Mouse (Mus musculus) liver, adult 2 months (tissue): ENCODE measurements around the gene Atl3. TPM values are rescaled to one million over a fixed set of nuclear protein-coding genes. Genes with fewer than 3 reads are reported as not detected.

Experiments
- DNase-seq: peaks from one replicate; pipeline ENCODE4 v3.0.0-alpha.2; 2011; ENCODE audit warnings: low read depth, low spot score; ENCODE audit errors: extremely low read depth
- H3K27ac ChIP-seq: fragments of 200-500 bp; replicated peaks from 2 replicates; pipeline ENCODE4 v1.5.1; 2012; ENCODE audit warnings: low read depth, mild to moderate bottlenecking, control low read depth, inconsistent platforms, low read length; ENCODE audit not compliant: insufficient read depth
- H3K27me3 ChIP-seq: fragments of 200-500 bp; 2 replicates; pipeline ENCODE4 v1.6.1; 2012; ENCODE audit warnings: mild to moderate bottlenecking, moderate library complexity, low read length, inconsistent platforms; ENCODE audit not compliant: control insufficient read depth, insufficient read depth
- H3K36me3 ChIP-seq: fragments of 200-500 bp; 2 replicates; pipeline ENCODE4 v1.6.1; 2012; ENCODE audit warnings: low read length, inconsistent platforms; ENCODE audit not compliant: control insufficient read depth, insufficient read depth
- H3K4me1 ChIP-seq: fragments of 200-500 bp; 2 replicates; pipeline ENCODE4 v1.6.1; 2011; ENCODE audit warnings: low read length; ENCODE audit not compliant: control insufficient read depth, insufficient read depth
- H3K4me3 ChIP-seq: fragments of 200-500 bp; 2 replicates; pipeline ENCODE4 v1.5.1; 2011; ENCODE audit warnings: low read depth, mild to moderate bottlenecking, control low read depth, low read length, moderate library complexity; ENCODE audit not compliant: insufficient read depth
- H3K79me2 ChIP-seq: fragments of 200-500 bp; 2 replicates; pipeline ENCODE4 v1.6.1; 2012; ENCODE audit warnings: inconsistent platforms, mild to moderate bottlenecking, low read length, moderate library complexity; ENCODE audit not compliant: control insufficient read depth, insufficient read depth
- H3K9ac ChIP-seq: fragments of 200-500 bp; 2 replicates; pipeline ENCODE4 v1.6.1; 2012; ENCODE audit warnings: low read depth, mild to moderate bottlenecking, control low read depth, inconsistent platforms, low read length
- CTCF ChIP-seq: fragments of 200-500 bp; IDR thresholded peaks from 2 replicates; pipeline ENCODE4 v1.5.1; 2011; ENCODE audit warnings: low read depth, low read length, control low read depth
- POLR2A ChIP-seq: fragments of 200-500 bp; IDR thresholded peaks from 2 replicates; pipeline ENCODE4 v1.6.1; 2011; ENCODE audit warnings: low read length, control low read depth; ENCODE audit not compliant: insufficient read depth; ENCODE audit errors: extremely low read depth
- WGBS: fragments of 180-500 bp; shearing (Covaris S2); methylation state at CpG from one replicate; pipeline ENCODE4 v1.1.7; 2018; 5-methylcytosine and 5-hydroxymethylcytosine counted together
- polyA plus RNA-seq: library from polyadenylated mRNA; depleted of rRNA; stranded (reverse); fragments of >200 nt; gene quantifications from 2 replicates; pipeline ENCODE4 v1.2.3, GENCODE M21; 2012
- total RNA-seq: library from RNA; depleted of rRNA; stranded (reverse); fragments of >200 nt; gene quantifications from 2 replicates; pipeline ENCODE4 v1.2.3, GENCODE M21; 2014

Atl3 gene
- total and polyA plus RNA-seq, 2 experiments: 19.4 to 69.9 TPM

- Histone ChIP-seq H3K4me1 (peaks cover 19% of the 10 kb centered on the region), H3K27me3 (no peaks in the 10 kb centered on the region), H3K79me2 (peaks cover 30% of the 10 kb centered on the region; the same call in 1 of the 2 replicates), H3K27ac (no peak overlapping the region), H3K4me3 (no peak overlapping the region), H3K36me3 (no peaks in the 10 kb centered on the region), H3K9ac (no peak overlapping the region)
- no peak for DNase-seq
- TF ChIP-seq CTCF: no peak
- TF ChIP-seq POLR2A: no peak
- 60% methylated on average over 2 of the region's 2 CpGs for WGBS
Observed at GRCm38 (mm10) chr19:7502432-7502831, 8.6 kb downstream of the Atl3 start.

- peaks cover 24% of the 10 kb centered on the region; the same call in 1 of the 2 replicates for H3K79me2 ChIP-seq
- H3K4me1 ChIP-seq: peaks cover 8% of the 10 kb centered on the region
- H3K27me3 ChIP-seq: no peaks in the 10 kb centered on the region
- H3K4me3 ChIP-seq: no peak overlapping the region
- DNase-seq: no peak
- H3K27ac ChIP-seq: no peak overlapping the region
- 95% methylated on average over 1 of the region's 1 CpGs for WGBS
- TF ChIP-seq POLR2A: no peak
- TF ChIP-seq CTCF: no peak
- H3K36me3 ChIP-seq: peaks cover 17% of the 10 kb centered on the region
- H3K9ac ChIP-seq: no peak overlapping the region
Observed at GRCm38 (mm10) chr19:7506321-7506720, 12.5 kb downstream of the Atl3 start.

DNA sequence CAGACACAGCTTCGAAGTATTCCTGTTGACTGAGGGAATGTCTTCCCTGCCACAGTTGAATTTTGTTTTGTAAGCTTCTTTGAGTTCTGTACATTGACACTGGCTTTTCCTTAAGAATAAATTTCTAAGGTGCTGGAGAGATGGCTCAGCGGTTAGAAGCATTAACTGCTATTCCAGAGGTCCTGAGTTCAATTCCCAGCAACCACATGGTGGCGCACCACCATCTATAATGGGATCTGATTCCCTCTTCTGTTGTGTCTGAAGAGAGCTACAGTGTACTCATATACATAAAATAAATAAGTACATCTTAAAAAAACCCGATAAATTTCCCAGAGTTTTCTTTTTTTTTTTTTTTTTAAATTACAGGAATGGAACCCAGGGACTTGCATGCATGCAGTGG lies 14.2 kb downstream of the Atl3 start:
- Histone ChIP-seq H3K79me2 (peaks cover 16% of the 10 kb centered on the region; the same call in 1 of the 2 replicates), H3K27me3 (no peaks in the 10 kb centered on the region), H3K4me1 (peaks cover 6% of the 10 kb centered on the region), H3K9ac (no peak overlapping the region), H3K36me3 (peaks cover 26% of the 10 kb centered on the region), H3K4me3 (no peak overlapping the region), H3K27ac (no peak overlapping the region)
- DNase-seq: no peak
- TF ChIP-seq CTCF: no peak
- no peak for TF ChIP-seq POLR2A
- 74% methylated on average over 4 of the region's 4 CpGs for WGBS

DNA sequence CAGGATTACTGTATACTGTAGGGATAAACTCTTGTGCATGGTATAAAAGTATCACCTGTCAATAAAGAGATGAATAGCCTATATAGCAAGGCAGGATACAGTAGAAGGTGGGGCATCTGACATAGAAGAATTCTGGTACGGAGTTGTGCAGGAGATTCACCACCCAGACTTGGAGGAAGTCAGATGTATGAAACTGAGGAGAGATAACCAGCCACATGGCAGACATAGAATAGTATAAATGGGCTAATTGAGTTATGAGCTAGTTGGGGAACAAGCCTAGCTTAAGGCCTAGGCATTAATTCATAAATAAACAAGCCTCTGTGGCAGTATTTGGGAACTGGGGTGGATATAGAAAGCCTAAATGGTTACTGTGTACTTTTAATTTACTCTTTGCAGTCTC lies 22.6 kb downstream of the Atl3 start:
- Histone ChIP-seq H3K4me3 (no peak overlapping the region), H3K9ac (no peak overlapping the region), H3K27ac (no peak overlapping the region), H3K27me3 (no peaks in the 10 kb centered on the region), H3K36me3 (peaks cover 51% of the 10 kb centered on the region), H3K79me2 (0 out of 2 replicates have a peak, but pooled peaks cover 2% of the 10 kb centered on the region), H3K4me1 (no peaks in the 10 kb centered on the region; the same call in 1 of the 2 replicates)
- no peak for DNase-seq
- WGBS: 98% methylated on average over 1 of the region's 1 CpGs
- TF ChIP-seq CTCF (no peak), POLR2A (no peak)

GRCm38 (mm10) chr19:7521619-7522018 lies 27.8 kb downstream of the Atl3 start:
- Histone ChIP-seq H3K27me3 (no peaks in the 10 kb centered on the region), H3K9ac (no peak overlapping the region), H3K4me3 (no peak overlapping the region), H3K79me2 (no peaks in the 10 kb centered on the region), H3K36me3 (peaks cover 72% of the 10 kb centered on the region), H3K27ac (no peak overlapping the region), H3K4me1 (no peaks in the 10 kb centered on the region; the same call in 1 of the 2 replicates)
- peak; percentile 79 for DNase-seq
- TF ChIP-seq POLR2A (no peak), CTCF (no peak)
- WGBS: 53% methylated on average over 3 of the region's 3 CpGs

DNA sequence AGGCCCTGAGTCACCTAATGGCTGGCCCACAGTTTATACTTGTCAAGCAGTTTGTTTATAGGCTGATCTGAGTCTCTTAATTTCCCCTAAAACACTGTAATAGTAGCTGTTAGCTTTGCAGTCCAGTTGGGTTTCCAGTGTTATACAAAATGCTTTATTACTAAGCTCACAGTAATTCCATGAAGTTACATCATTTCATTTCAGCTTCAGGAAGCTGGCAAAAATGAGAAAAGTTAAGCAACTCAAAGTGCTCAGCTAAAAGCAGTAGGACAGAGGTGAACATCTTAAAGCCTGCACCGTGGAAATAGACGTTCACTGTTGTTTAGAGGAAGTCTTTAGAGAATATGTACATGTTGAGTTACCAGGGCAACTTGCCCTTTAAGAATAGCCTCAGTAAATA lies 29.0 kb downstream of the Atl3 start:
- TF ChIP-seq POLR2A: no peak
- TF ChIP-seq CTCF: no peak
- Histone ChIP-seq H3K27ac (no peak overlapping the region), H3K36me3 (peaks cover 74% of the 10 kb centered on the region), H3K9ac (no peak overlapping the region), H3K4me1 (no peaks in the 10 kb centered on the region; the same call in 1 of the 2 replicates), H3K27me3 (no peaks in the 10 kb centered on the region), H3K4me3 (no peak overlapping the region), H3K79me2 (no peaks in the 10 kb centered on the region)
- peak; percentile 50 for DNase-seq
- WGBS: 45% methylated on average over 2 of the region's 2 CpGs
